Mouse (Mus musculus): Measurements from ENCODE around the gene Rmdn2.

DNA sequence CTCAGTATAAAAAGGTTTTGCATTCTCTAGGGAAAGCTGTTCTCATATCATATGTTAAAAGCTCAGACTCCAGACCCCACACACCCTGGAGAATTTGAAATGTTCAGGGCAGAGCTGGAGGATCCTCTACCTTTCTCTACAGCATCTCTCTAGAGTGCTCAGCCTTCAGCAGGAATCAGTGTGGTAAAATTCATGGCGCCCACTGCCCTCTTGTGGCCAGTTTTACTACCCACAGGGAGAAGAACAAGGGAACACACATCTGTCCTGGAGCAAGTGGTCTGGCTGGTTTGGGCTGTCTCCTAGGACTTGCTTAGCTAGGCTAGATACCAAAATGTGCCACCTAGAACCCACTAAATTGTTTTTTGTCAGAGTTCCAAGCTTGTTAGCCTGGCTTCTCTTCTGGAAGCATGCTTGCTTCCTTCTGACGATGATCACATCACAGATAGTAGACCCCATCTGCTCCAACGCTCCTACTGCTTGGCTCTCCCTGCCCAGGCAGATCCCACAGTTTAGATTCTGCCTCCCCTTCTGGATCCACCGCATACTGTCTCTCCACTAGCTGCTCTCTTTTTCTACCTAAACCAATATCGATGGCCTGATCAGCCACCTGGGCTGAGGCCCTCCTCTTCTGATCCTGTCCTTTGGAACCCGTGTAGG is 31.3 kb upstream of the Rmdn2 start:
- TF ChIP-seq CTCF (conservative IDR thresholded peaks at IDR 0.05; ENCODE audit: low read length) (peak; percentile 72), NANOG (IDR thresholded peaks at IDR 0.05; ENCODE audit: borderline replicate concordance, low read length) (no peak)
